Mouse (Mus musculus) fibroblast of lung, adult 2 months (primary cell): Measurements from ENCODE around the gene Zdhhc1.

ENCODE experiments used
- DNase-seq: peaks from one replicate; pipeline ENCODE4 v3.0.0-alpha.2; 2011; ENCODE audit warnings: low read depth

Gene Zdhhc1

GRCm38 (mm10) chr8:105496439-105497180 lies at the start of gene Zdhhc1:
TSS of gene Zdhhc1 (minus strand) at chr8:105496902.
- DNase-seq = peak; percentile 56

- no peak for DNase-seq
These were observed 48.5 kb upstream of the Zdhhc1 start for GRCm38 (mm10) chr8:105545249-105545648.

GRCm38 (mm10) chr8:105544544-105545205 lies 48.0 kb upstream of the Zdhhc1 start:
- DNase-seq = no peak

- no peak for DNase-seq
These were observed 47.0 kb upstream of the Zdhhc1 start for GRCm38 (mm10) chr8:105543703-105544102.

GRCm38 (mm10) chr8:105542808-105543207 lies 46.1 kb upstream of the Zdhhc1 start:
- no peak for DNase-seq

GRCm38 (mm10) chr8:105542032-105542656 lies 45.4 kb upstream of the Zdhhc1 start:
- no peak for DNase-seq

- no peak for DNase-seq
These were observed 42.2 kb upstream of the Zdhhc1 start for GRCm38 (mm10) chr8:105538940-105539339.

GRCm38 (mm10) chr8:105537011-105537677 lies 40.4 kb upstream of the Zdhhc1 start:
- no peak for DNase-seq

GRCm38 (mm10) chr8:105536546-105536945 lies 39.8 kb upstream of the Zdhhc1 start:
- no peak for DNase-seq

- DNase-seq = peak; percentile 40
These were observed 37.2 kb upstream of the Zdhhc1 start for GRCm38 (mm10) chr8:105533892-105534329.

GRCm38 (mm10) chr8:105533439-105533838 lies 36.7 kb upstream of the Zdhhc1 start:
- no peak for DNase-seq

GRCm38 (mm10) chr8:105531774-105532173 lies 35.1 kb upstream of the Zdhhc1 start:
- DNase-seq = peak; percentile 43

- DNase-seq = no peak
These were observed 32.6 kb upstream of the Zdhhc1 start for GRCm38 (mm10) chr8:105529271-105529670.

- DNase-seq = no peak
These were observed 31.5 kb upstream of the Zdhhc1 start for GRCm38 (mm10) chr8:105528206-105528605.

- no peak for DNase-seq
These were observed 30.4 kb upstream of the Zdhhc1 start for GRCm38 (mm10) chr8:105527110-105527509.

GRCm38 (mm10) chr8:105522890-105523289 lies 26.2 kb upstream of the Zdhhc1 start:
- no peak for DNase-seq

- no peak for DNase-seq
These were observed 25.5 kb upstream of the Zdhhc1 start for GRCm38 (mm10) chr8:105521995-105522769.

GRCm38 (mm10) chr8:105521061-105521460 lies 24.4 kb upstream of the Zdhhc1 start:
- DNase-seq = no peak

- no peak for DNase-seq
These were observed 23.8 kb upstream of the Zdhhc1 start for GRCm38 (mm10) chr8:105520521-105520920.

GRCm38 (mm10) chr8:105519591-105519990 lies 22.9 kb upstream of the Zdhhc1 start:
- no peak for DNase-seq

- no peak for DNase-seq
These were observed 22.0 kb upstream of the Zdhhc1 start, which contains the start of gene Hsd11b2 for GRCm38 (mm10) chr8:105518436-105519313. TSS of gene Hsd11b2 (plus strand) at chr8:105518755.
